Mouse (Mus musculus): Measurements from ENCODE around the gene Klrg2. TPM values are rescaled to one million over a fixed set of nuclear protein-coding genes. Genes with fewer than 3 reads are reported as not detected.

Gene Klrg2
- polyA plus RNA-seq, 1 experiment: 2.3 TPM

GRCm38 (mm10) chr6:38627486-38627885, 9.6 kb downstream of the Klrg2 start:
- WGBS: 89% methylated on average over 4 of the region's 4 CpGs
- no peak for DNase-seq
- Histone ChIP-seq H3K36me3 (ENCODE audit: control insufficient read depth, insufficient read depth, low read length) (no peaks in the 10 kb centered on the region), H3K27ac (ENCODE audit: insufficient read depth, low read depth, low read length) (no peak overlapping the region), H3K27me3 (replicated peaks; ENCODE audit: control insufficient read depth, insufficient read depth, low read length) (no peaks in the 10 kb centered on the region), H3K4me1 (ENCODE audit: control insufficient read depth, insufficient read depth, low read length) (no peaks in the 10 kb centered on the region), H3K4me3 (ENCODE audit: insufficient read depth, low read depth, low read length) (no peak overlapping the region)
- TF ChIP-seq POLR2A (IDR thresholded peaks at IDR 0.05; ENCODE audit: low read depth, low read length): no peak
- no peak for TF ChIP-seq CTCF (conservative IDR thresholded peaks at IDR 0.05; ENCODE audit: insufficient read depth, insufficient read length, low read depth, low read length)

- Histone ChIP-seq H3K27ac (ENCODE audit: insufficient read depth, low read depth, low read length) (no peak overlapping the region), H3K4me3 (ENCODE audit: insufficient read depth, low read depth, low read length) (no peak overlapping the region), H3K36me3 (ENCODE audit: control insufficient read depth, insufficient read depth, low read length) (no peaks in the 10 kb centered on the region), H3K4me1 (ENCODE audit: control insufficient read depth, insufficient read depth, low read length) (no peaks in the 10 kb centered on the region), H3K27me3 (replicated peaks; ENCODE audit: control insufficient read depth, insufficient read depth, low read length) (no peaks in the 10 kb centered on the region)
- no peak for TF ChIP-seq CTCF (conservative IDR thresholded peaks at IDR 0.05; ENCODE audit: insufficient read depth, insufficient read length, low read depth, low read length)
- TF ChIP-seq POLR2A (IDR thresholded peaks at IDR 0.05; ENCODE audit: low read depth, low read length): no peak
- WGBS: 93% methylated on average over 4 of the region's 4 CpGs
- no peak for DNase-seq
These were observed 10.0 kb downstream of the Klrg2 start for GRCm38 (mm10) chr6:38627081-38627480.

GRCm38 (mm10) chr6:38626086-38626485, 11.0 kb downstream of the Klrg2 start:
- Histone ChIP-seq H3K4me3 (ENCODE audit: insufficient read depth, low read depth, low read length) (no peak overlapping the region), H3K27me3 (replicated peaks; ENCODE audit: control insufficient read depth, insufficient read depth, low read length) (no peaks in the 10 kb centered on the region), H3K27ac (ENCODE audit: insufficient read depth, low read depth, low read length) (no peak overlapping the region), H3K36me3 (ENCODE audit: control insufficient read depth, insufficient read depth, low read length) (no peaks in the 10 kb centered on the region), H3K4me1 (ENCODE audit: control insufficient read depth, insufficient read depth, low read length) (no peaks in the 10 kb centered on the region)
- TF ChIP-seq POLR2A (IDR thresholded peaks at IDR 0.05; ENCODE audit: low read depth, low read length) (no peak), CTCF (conservative IDR thresholded peaks at IDR 0.05; ENCODE audit: insufficient read depth, insufficient read length, low read depth, low read length) (no peak)
- 98% methylated on average over 5 of the region's 5 CpGs for WGBS
- DNase-seq: no peak

GRCm38 (mm10) chr6:38624439-38624838, 12.6 kb downstream of the Klrg2 start:
- TF ChIP-seq POLR2A (IDR thresholded peaks at IDR 0.05; ENCODE audit: low read depth, low read length): no peak
- no peak for TF ChIP-seq CTCF (conservative IDR thresholded peaks at IDR 0.05; ENCODE audit: insufficient read depth, insufficient read length, low read depth, low read length)
- peak; percentile 33 for DNase-seq
- Histone ChIP-seq H3K4me3 (ENCODE audit: insufficient read depth, low read depth, low read length) (no peak overlapping the region), H3K27ac (ENCODE audit: insufficient read depth, low read depth, low read length) (no peak overlapping the region), H3K27me3 (replicated peaks; ENCODE audit: control insufficient read depth, insufficient read depth, low read length) (no peaks in the 10 kb centered on the region), H3K36me3 (ENCODE audit: control insufficient read depth, insufficient read depth, low read length) (peaks cover under 1% of the 10 kb centered on the region; the same call in 1 of the 2 replicates), H3K4me1 (ENCODE audit: control insufficient read depth, insufficient read depth, low read length) (no peaks in the 10 kb centered on the region)
- 28% methylated on average over 1 of the region's 1 CpGs for WGBS

- Histone ChIP-seq H3K27me3 (replicated peaks; ENCODE audit: control insufficient read depth, insufficient read depth, low read length) (no peaks in the 10 kb centered on the region), H3K4me3 (ENCODE audit: insufficient read depth, low read depth, low read length) (no peak overlapping the region), H3K36me3 (ENCODE audit: control insufficient read depth, insufficient read depth, low read length) (peaks cover 3% of the 10 kb centered on the region; the same call in 1 of the 2 replicates), H3K4me1 (ENCODE audit: control insufficient read depth, insufficient read depth, low read length) (no peaks in the 10 kb centered on the region), H3K27ac (ENCODE audit: insufficient read depth, low read depth, low read length) (no peak overlapping the region)
- 82% methylated on average over 2 of the region's 2 CpGs for WGBS
- no peak for DNase-seq
- no peak for TF ChIP-seq CTCF (conservative IDR thresholded peaks at IDR 0.05; ENCODE audit: insufficient read depth, insufficient read length, low read depth, low read length)
- no peak for TF ChIP-seq POLR2A (IDR thresholded peaks at IDR 0.05; ENCODE audit: low read depth, low read length)
These were observed 13.6 kb downstream of the Klrg2 start for GRCm38 (mm10) chr6:38623457-38623856.

GRCm38 (mm10) chr6:38622406-38622805, 14.6 kb downstream of the Klrg2 start:
- WGBS: 88% methylated on average over 1 of the region's 1 CpGs
- Histone ChIP-seq H3K4me1 (ENCODE audit: control insufficient read depth, insufficient read depth, low read length) (no peaks in the 10 kb centered on the region), H3K4me3 (ENCODE audit: insufficient read depth, low read depth, low read length) (no peak overlapping the region), H3K27ac (ENCODE audit: insufficient read depth, low read depth, low read length) (no peak overlapping the region), H3K27me3 (replicated peaks; ENCODE audit: control insufficient read depth, insufficient read depth, low read length) (no peaks in the 10 kb centered on the region), H3K36me3 (ENCODE audit: control insufficient read depth, insufficient read depth, low read length) (peaks cover 3% of the 10 kb centered on the region; the same call in 1 of the 2 replicates)
- no peak for DNase-seq
- TF ChIP-seq CTCF (conservative IDR thresholded peaks at IDR 0.05; ENCODE audit: insufficient read depth, insufficient read length, low read depth, low read length): no peak
- no peak for TF ChIP-seq POLR2A (IDR thresholded peaks at IDR 0.05; ENCODE audit: low read depth, low read length)

- no peak for TF ChIP-seq POLR2A (IDR thresholded peaks at IDR 0.05; ENCODE audit: low read depth, low read length)
- TF ChIP-seq CTCF (conservative IDR thresholded peaks at IDR 0.05; ENCODE audit: insufficient read depth, insufficient read length, low read depth, low read length): no peak
- H3K4me1 ChIP-seq (ENCODE audit: control insufficient read depth, insufficient read depth, low read length): no peaks in the 10 kb centered on the region; the same call in 1 of the 2 replicates
- H3K27ac ChIP-seq (ENCODE audit: insufficient read depth, low read depth, low read length): no peak overlapping the region
- H3K4me3 ChIP-seq (ENCODE audit: insufficient read depth, low read depth, low read length): no peak overlapping the region
- H3K27me3 ChIP-seq (replicated peaks; ENCODE audit: control insufficient read depth, insufficient read depth, low read length): no peaks in the 10 kb centered on the region
- DNase-seq: peak; percentile 23
- WGBS: 43% methylated on average over 2 of the region's 2 CpGs
- H3K36me3 ChIP-seq (ENCODE audit: control insufficient read depth, insufficient read depth, low read length): peaks cover 6% of the 10 kb centered on the region
These were observed 27.1 kb downstream of the Klrg2 start for GRCm38 (mm10) chr6:38609892-38610291.
